Mouse (Mus musculus): ENCODE data around the gene Taf1d.

DNA sequence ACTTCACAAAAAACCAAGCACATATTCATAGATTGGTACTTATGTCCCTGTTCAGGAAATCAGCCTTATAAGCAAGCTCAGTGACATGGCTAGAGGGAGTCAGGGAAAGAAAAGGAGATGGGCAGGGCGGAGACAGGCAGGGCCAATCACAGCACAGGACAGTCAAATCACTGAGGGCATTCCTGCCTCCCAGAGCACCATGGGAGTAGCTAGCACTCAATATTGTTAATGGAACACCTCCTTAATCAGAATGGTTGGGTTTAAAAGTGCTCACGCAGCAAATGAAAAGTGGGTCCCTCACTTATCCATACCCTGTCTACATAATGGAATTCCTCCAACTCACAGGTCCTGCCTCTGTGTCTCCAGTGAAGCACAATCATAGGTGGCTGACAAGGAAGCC lies 3.1 kb upstream of the Taf1d start:
- no peak for TF ChIP-seq POLR2A (IDR thresholded peaks at IDR 0.05; ENCODE audit: low read depth, low read length)
- TF ChIP-seq CTCF (IDR thresholded peaks at IDR 0.05; ENCODE audit: borderline replicate concordance, insufficient read depth, low read length), result no peak

Measured in embryonic fibroblast, embryonic 13.5 days (primary cell).